Mouse (Mus musculus) erythroid progenitor cell, adult 5-6 weeks (primary cell): ENCODE results near the gene Hoxd9. TPM values are rescaled to one million over a fixed set of nuclear protein-coding genes. Genes with fewer than 3 reads are reported as not detected.

Experiments
- ATAC-seq: replicated peaks from 2 replicates; pipeline ENCODE4 v1.8.0; 2016; ENCODE audit warnings: moderate number of reproducible peaks, mild to moderate bottlenecking, moderate TSS enrichment, inconsistent platforms; ENCODE audit not compliant: poor library complexity, low FRiP score, severe bottlenecking
- total RNA-seq, 2 experiments: library from RNA; stranded (forward) in 1 of 2; stranded (reverse) in 1 of 2; fragments of 150-400 nt in 1 of 2; fragments of 186-747, 209-891 nt in 1 of 2; gene quantifications; 2 replicates each; pipeline versions ENCODE4 v1.2.3 to v1.2.4; 2015 to 2017; ENCODE audit warnings: low replicate concordance in 2 of 2

The Hoxd9 gene
- total RNA-seq (2015; ENCODE audit: low replicate concordance) = not detected in 2 replicates
- total RNA-seq (2017; ENCODE audit: low replicate concordance) = not detected in 2 replicates

DNA sequence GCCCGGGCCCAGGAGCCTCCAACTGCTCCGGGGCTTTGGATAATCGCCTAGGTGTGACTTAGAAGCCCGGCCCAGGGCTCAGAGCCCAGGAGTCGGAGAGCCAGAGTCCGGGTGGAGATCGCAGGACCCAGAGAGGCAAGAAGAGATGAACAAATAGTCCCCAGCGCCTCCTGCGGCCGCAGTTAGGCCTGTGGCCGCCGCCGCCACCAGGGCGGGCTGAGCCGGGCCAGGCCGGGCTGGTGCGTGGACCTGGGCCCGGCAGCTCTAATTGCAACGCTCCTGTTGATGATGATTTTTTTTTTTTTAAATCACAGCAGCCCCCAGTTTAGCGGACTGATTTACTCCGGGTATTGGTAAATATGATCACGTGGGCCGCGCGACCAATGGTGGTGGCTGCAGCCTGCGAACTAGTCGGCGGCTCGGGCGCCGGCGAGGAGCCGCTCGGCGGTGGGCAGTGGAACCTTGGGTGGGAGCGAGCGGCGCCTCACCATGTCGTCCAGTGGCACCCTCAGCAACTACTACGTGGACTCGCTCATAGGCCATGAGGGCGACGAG lies at the start of gene Hoxd9:
Gene Hoxd9 (plus strand): TSS at position 161 of the 555 bp plus-strand sequence.
- ATAC-seq = no peak

DNA sequence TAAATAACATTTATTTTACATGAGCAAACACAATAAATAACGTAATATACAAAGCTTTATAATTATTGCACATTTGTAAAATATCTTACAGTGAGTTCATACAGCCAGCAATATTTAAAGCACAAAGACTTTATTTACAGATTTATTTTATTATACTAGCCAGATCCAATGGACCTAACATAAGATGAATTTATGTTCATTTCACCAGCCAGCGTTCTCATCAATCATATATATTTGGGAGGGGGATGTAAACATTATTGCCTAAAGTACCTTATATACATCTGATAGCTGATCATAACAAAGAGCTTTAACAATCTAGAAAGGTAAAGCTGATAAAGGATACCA lies 44.6 kb upstream of the Hoxd9 start:
- no peak for ATAC-seq

GRCm38 (mm10) chr2:74653781-74654535 lies 43.6 kb upstream of the Hoxd9 start:
- no peak for ATAC-seq

- no peak for ATAC-seq
Measured at GRCm38 (mm10) chr2:74654743-74655419, 42.6 kb upstream of the Hoxd9 start.

DNA sequence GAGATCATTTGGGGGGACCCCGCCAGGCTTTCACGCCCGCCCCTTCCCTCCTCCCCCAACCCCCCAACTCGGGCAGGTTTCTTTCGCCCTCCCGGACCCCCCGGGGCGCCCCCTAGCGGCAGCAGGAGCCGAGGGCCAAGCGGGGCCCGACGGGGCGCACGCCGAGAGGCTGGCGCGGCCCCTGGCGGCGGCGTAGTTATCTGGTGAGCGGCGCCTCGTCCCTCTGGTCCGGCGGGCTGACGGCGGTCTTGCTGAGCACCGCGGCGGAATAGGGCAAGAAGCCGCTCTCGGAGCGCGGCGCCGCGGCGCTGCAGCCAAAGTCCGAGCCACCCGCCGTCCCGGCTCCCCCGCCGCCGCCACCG lies 42.1 kb upstream of the Hoxd9 start:
- ATAC-seq = no peak

DNA sequence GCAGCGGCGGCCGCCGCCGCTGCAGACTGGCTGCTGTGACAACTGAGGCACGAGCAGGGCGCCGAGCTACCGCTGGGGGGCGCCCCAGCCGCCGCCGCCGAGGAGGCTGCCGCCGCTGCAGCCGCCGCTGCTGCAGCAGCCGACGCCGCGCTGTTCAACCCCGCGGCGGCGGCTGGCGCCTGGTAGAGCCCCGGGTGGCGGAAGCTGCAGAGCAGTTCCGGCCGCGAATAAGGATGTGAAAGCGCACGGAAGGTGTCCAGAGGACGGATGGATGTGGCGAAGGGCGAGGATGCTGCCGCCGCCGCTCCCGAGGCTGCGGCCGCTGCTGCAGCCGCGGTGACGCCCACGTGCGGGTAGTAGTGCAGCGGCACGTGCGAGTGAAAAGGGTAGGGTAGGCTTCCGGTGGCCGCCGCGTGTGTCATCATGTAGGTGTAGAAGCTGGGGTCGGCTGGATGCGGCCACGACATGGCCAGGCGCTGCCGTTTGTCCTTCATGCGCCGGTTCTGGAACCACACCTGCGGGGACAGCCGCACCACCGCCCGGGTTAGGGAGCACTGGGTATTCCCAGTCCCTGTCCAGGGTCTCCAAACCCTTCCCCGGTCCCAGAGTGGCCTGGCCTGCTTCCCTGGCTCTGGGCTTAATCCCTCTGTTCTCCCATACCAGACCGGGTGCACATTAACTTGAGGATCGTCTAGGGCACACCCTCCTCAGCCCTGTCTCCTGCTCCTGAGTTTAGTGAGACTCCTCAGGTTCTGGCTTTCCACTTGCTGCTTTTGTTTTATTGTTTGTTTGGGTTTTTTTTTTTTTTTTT lies 41.5 kb upstream of the Hoxd9 start:
- ATAC-seq = no peak

GRCm38 (mm10) chr2:74656632-74657021 lies 40.9 kb upstream of the Hoxd9 start:
- no peak for ATAC-seq

GRCm38 (mm10) chr2:74657251-74658023 lies 40.1 kb upstream of the Hoxd9 start:
- no peak for ATAC-seq

DNA sequence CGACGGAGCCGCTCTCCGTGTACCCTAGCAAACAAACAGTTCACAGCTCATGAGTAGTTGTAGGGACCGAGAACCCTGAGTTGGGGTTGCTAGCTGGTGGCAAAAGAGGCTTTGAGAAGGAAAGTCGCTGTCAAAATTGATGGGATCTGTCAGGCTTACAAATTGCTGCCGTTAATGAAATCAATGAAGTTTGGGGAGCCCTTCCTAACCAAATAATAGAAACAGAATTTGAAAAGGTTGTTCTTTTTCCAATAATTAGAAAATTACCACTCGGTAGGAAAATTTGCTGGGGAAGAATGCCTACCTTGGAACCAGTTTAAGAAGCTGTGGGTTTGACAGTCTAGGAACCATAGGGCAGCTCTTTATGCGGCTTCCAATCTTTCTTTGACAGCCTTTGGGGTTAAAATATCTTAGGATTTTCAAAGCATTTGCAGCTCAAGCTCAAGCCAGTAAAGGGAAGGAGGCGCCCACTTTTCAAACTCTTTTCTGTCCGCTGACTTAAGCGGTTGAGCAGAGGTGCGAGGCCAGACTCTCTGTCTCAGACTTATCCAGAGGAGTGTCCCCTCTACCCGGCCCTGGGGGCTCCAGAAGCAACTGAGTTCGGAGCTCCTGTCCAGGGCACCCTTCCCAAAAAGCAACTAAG lies 39.4 kb upstream of the Hoxd9 start:
- no peak for ATAC-seq

DNA sequence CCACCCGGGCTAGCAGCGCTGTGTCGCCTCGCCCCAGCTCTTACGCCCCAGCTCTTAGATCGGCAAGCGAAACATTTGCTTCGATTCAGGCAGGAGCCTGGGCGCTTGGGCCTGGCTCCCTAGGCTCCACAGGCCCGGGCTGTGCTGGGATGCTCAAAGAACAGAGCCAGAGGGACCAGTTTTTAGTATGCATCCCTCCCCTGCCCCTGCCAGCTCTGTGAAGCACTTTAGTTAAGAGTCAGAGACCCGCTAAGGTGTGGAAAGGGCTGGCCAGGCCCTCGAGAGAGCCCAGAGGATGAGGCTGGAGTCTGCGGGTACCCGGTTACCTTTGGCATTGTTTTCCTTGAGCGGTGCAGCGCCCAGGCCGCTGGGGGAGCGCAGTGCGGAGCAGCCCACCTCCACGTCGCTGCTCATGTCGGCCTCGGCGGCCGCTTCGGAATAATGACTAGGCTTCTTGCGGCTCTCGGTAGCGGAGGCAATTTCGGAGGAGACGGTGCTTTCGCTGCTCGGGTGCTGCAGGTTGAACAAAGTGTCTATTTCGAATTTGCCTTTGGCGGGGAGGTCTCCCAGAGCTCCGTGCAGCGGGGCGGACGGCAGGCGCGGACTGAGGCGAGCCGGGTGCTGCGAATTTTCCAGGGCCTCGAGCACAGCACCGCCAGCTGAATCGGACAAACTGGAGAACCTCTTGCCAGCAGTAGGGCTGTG lies 38.7 kb upstream of the Hoxd9 start:
- no peak for ATAC-seq

DNA sequence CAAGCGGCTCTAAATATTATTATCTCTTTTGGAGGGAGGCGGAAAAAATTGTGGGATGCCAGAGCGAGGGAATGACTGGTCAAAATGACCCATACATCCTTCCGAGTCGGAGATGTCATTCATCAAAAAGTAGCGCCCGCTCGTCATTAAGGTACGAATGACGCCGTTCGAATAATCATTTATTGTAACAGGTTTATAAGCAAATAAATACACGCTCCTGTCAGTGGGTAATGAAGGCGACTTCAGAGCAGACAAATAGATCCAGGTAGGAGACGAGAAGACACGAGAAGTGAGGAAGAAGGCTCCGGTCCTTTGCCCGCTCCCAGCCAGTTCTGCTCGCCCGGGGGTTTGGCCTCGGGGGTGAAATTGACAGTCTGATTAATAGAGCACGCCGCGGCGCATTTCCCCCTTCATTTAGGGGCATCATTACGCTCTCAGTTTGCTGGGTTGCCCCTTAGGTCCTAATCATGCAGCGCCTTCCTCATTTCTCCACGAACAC lies 38.0 kb upstream of the Hoxd9 start, which contains the start of gene Evx2:
Gene Evx2 (minus strand): TSS at position 51 of the 499 bp plus-strand sequence.
- no peak for ATAC-seq

DNA sequence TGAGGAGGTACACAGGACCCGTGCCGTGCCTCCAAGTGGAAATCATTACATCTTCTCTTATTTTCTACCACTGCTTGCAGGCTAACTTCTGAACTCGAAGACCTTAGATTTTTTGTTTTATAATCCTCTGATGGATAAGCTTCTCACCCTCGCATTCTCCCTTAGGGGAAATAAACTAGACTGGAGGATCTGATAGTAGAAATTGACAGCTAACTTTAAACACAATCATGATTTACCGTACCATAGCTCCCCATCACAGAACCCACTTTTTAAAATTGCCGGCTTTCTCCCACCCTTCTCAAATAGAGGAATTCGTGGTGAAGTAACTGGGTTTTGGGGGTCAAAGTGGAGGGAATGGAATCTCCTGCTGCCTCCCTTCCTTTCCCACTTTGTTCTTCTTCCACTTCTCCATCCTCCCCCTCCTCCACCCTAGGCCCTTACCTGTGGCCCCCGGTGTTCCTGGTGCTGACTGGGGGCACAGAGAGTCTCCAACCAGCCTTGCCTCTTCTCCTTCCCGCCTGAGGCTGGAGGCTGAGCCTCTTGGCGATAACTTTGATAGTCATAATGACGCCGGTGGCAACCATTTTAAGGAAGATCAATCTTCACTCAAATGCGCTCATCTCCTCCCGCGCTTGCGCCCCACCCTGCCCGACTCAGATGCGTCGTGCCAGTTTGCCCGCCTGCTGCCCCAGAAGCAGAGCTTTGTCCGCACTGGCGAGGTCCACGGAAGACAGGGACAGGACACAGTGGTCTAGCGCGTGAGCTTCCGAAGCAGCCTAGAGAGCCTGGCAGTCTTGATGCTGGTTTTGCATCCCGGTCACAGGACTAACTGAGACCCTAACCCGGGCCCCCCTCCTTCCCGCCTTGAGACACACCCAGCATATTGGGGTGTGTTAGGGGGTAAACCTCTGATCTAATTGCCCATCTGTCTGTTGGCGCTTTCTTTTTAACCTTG lies 36.8 kb upstream of the Hoxd9 start:
- no peak for ATAC-seq

GRCm38 (mm10) chr2:74661685-74662084 lies 35.8 kb upstream of the Hoxd9 start:
- no peak for ATAC-seq

GRCm38 (mm10) chr2:74663291-74663925 lies 34.1 kb upstream of the Hoxd9 start:
- ATAC-seq = no peak

DNA sequence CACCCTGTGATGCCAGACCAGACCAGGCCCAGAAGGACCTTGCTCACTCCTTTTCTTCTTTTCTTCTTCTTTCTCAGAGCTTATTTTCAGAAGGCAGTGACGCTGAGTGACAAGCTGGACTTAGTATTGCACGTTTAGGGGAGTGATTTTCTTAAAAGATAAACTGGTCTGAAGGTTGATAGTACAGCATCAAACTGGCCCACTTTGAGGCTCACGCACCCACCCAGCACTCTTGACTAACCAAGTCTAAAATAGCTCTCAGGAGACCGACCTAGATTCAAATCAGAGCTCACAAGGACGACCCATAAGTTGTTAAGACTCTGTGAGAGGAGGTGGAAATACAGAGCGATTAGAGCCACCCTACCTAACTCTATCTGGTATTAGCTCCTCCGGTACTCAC lies 31.1 kb upstream of the Hoxd9 start:
- ATAC-seq = no peak

GRCm38 (mm10) chr2:74667191-74667841 lies 30.2 kb upstream of the Hoxd9 start:
- ATAC-seq = no peak
